Mouse (Mus musculus): Measurements from ENCODE around the gene Slc36a2. TPM values are rescaled to one million over a fixed set of nuclear protein-coding genes. Genes with fewer than 3 reads are reported as not detected.

The Slc36a2 gene
- polyA plus RNA-seq, 1 experiment = 38.6 TPM

GRCm38 (mm10) chr11:55217418-55217817 is 32.5 kb upstream of the Slc36a2 start:
- Histone ChIP-seq H3K4me1 (replicated peaks; ENCODE audit: control insufficient read depth, insufficient read depth, low read length) (peaks cover 10% of the 10 kb centered on the region), H3K36me3 (ENCODE audit: control insufficient read depth, insufficient read depth, low read length) (peaks cover 4% of the 10 kb centered on the region; the same call in 1 of the 2 replicates), H3K4me3 (ENCODE audit: control insufficient read depth, insufficient read depth, low read length) (no peak overlapping the region), H3K27me3 (ENCODE audit: control insufficient read depth, insufficient read depth, low read length) (no peaks in the 10 kb centered on the region), H3K27ac (ENCODE audit: control insufficient read depth, insufficient read depth, low read length) (no peak overlapping the region)
- DNase-seq = no peak
- no peak for TF ChIP-seq POLR2A (IDR thresholded peaks at IDR 0.05; ENCODE audit: control insufficient read depth, extremely low read depth, insufficient read depth, low read length, poor library complexity)
- no peak for TF ChIP-seq CTCF (IDR thresholded peaks at IDR 0.05; ENCODE audit: borderline replicate concordance, control insufficient read depth, extremely low read depth, insufficient read depth, low read length, poor library complexity)
- WGBS = over 99% methylated on average over 4 of the region's 4 CpGs

GRCm38 (mm10) chr11:55216830-55217229 is 32.0 kb upstream of the Slc36a2 start:
- TF ChIP-seq POLR2A (IDR thresholded peaks at IDR 0.05; ENCODE audit: control insufficient read depth, extremely low read depth, insufficient read depth, low read length, poor library complexity) = no peak
- no peak for TF ChIP-seq CTCF (IDR thresholded peaks at IDR 0.05; ENCODE audit: borderline replicate concordance, control insufficient read depth, extremely low read depth, insufficient read depth, low read length, poor library complexity)
- Histone ChIP-seq H3K4me3 (ENCODE audit: control insufficient read depth, insufficient read depth, low read length) (no peak overlapping the region), H3K27ac (ENCODE audit: control insufficient read depth, insufficient read depth, low read length) (no peak overlapping the region), H3K27me3 (ENCODE audit: control insufficient read depth, insufficient read depth, low read length) (no peaks in the 10 kb centered on the region), H3K4me1 (replicated peaks; ENCODE audit: control insufficient read depth, insufficient read depth, low read length) (peaks cover 9% of the 10 kb centered on the region), H3K36me3 (ENCODE audit: control insufficient read depth, insufficient read depth, low read length) (peaks cover 4% of the 10 kb centered on the region; the same call in 1 of the 2 replicates)
- no peak for DNase-seq
- WGBS = 94% methylated on average over 13 of the region's 13 CpGs

- Histone ChIP-seq H3K27ac (ENCODE audit: control insufficient read depth, insufficient read depth, low read length) (no peak overlapping the region), H3K4me1 (replicated peaks; ENCODE audit: control insufficient read depth, insufficient read depth, low read length) (peaks cover 5% of the 10 kb centered on the region), H3K27me3 (ENCODE audit: control insufficient read depth, insufficient read depth, low read length) (no peaks in the 10 kb centered on the region), H3K36me3 (ENCODE audit: control insufficient read depth, insufficient read depth, low read length) (peaks cover 4% of the 10 kb centered on the region; the same call in 1 of the 2 replicates), H3K4me3 (ENCODE audit: control insufficient read depth, insufficient read depth, low read length) (no peak overlapping the region)
- DNase-seq = no peak
- WGBS = 86% methylated on average over 4 of the region's 4 CpGs
- TF ChIP-seq CTCF (IDR thresholded peaks at IDR 0.05; ENCODE audit: borderline replicate concordance, control insufficient read depth, extremely low read depth, insufficient read depth, low read length, poor library complexity) (no peak), POLR2A (IDR thresholded peaks at IDR 0.05; ENCODE audit: control insufficient read depth, extremely low read depth, insufficient read depth, low read length, poor library complexity) (no peak)
Measured at GRCm38 (mm10) chr11:55216061-55216460, 31.2 kb upstream of the Slc36a2 start.

- Histone ChIP-seq H3K36me3 (ENCODE audit: control insufficient read depth, insufficient read depth, low read length) (no peaks in the 10 kb centered on the region), H3K27ac (ENCODE audit: control insufficient read depth, insufficient read depth, low read length) (no peak overlapping the region), H3K4me1 (replicated peaks; ENCODE audit: control insufficient read depth, insufficient read depth, low read length) (no peaks in the 10 kb centered on the region), H3K27me3 (ENCODE audit: control insufficient read depth, insufficient read depth, low read length) (no peaks in the 10 kb centered on the region), H3K4me3 (ENCODE audit: control insufficient read depth, insufficient read depth, low read length) (no peak overlapping the region)
- no peak for TF ChIP-seq POLR2A (IDR thresholded peaks at IDR 0.05; ENCODE audit: control insufficient read depth, extremely low read depth, insufficient read depth, low read length, poor library complexity)
- TF ChIP-seq CTCF (IDR thresholded peaks at IDR 0.05; ENCODE audit: borderline replicate concordance, control insufficient read depth, extremely low read depth, insufficient read depth, low read length, poor library complexity) = no peak
- no peak for DNase-seq
- 89% methylated on average over 3 of the region's 3 CpGs for WGBS
Measured at GRCm38 (mm10) chr11:55214978-55215377, 30.1 kb upstream of the Slc36a2 start.

- Histone ChIP-seq H3K27me3 (ENCODE audit: control insufficient read depth, insufficient read depth, low read length) (no peaks in the 10 kb centered on the region), H3K36me3 (ENCODE audit: control insufficient read depth, insufficient read depth, low read length) (no peaks in the 10 kb centered on the region), H3K27ac (ENCODE audit: control insufficient read depth, insufficient read depth, low read length) (no peak overlapping the region), H3K4me1 (replicated peaks; ENCODE audit: control insufficient read depth, insufficient read depth, low read length) (no peaks in the 10 kb centered on the region), H3K4me3 (ENCODE audit: control insufficient read depth, insufficient read depth, low read length) (no peak overlapping the region)
- no peak for DNase-seq
- WGBS = 89% methylated on average over 5 of the region's 5 CpGs
- TF ChIP-seq POLR2A (IDR thresholded peaks at IDR 0.05; ENCODE audit: control insufficient read depth, extremely low read depth, insufficient read depth, low read length, poor library complexity) (no peak), CTCF (IDR thresholded peaks at IDR 0.05; ENCODE audit: borderline replicate concordance, control insufficient read depth, extremely low read depth, insufficient read depth, low read length, poor library complexity) (no peak)
Measured at GRCm38 (mm10) chr11:55214161-55214560, 29.3 kb upstream of the Slc36a2 start.

- DNase-seq = no peak
- 98% methylated on average over 4 of the region's 4 CpGs for WGBS
- Histone ChIP-seq H3K4me3 (ENCODE audit: control insufficient read depth, insufficient read depth, low read length) (no peak overlapping the region), H3K27ac (ENCODE audit: control insufficient read depth, insufficient read depth, low read length) (no peak overlapping the region), H3K36me3 (ENCODE audit: control insufficient read depth, insufficient read depth, low read length) (no peaks in the 10 kb centered on the region), H3K27me3 (ENCODE audit: control insufficient read depth, insufficient read depth, low read length) (no peaks in the 10 kb centered on the region), H3K4me1 (replicated peaks; ENCODE audit: control insufficient read depth, insufficient read depth, low read length) (no peaks in the 10 kb centered on the region)
- no peak for TF ChIP-seq POLR2A (IDR thresholded peaks at IDR 0.05; ENCODE audit: control insufficient read depth, extremely low read depth, insufficient read depth, low read length, poor library complexity)
- TF ChIP-seq CTCF (IDR thresholded peaks at IDR 0.05; ENCODE audit: borderline replicate concordance, control insufficient read depth, extremely low read depth, insufficient read depth, low read length, poor library complexity) = no peak
Measured at GRCm38 (mm10) chr11:55213518-55213917, 28.6 kb upstream of the Slc36a2 start.
